Mouse (Mus musculus): Measurements from ENCODE around the gene Fer1l4. TPM values are rescaled to one million over a fixed set of nuclear protein-coding genes. Genes with fewer than 3 reads are reported as not detected.

The Fer1l4 gene
- polyA plus RNA-seq, 1 experiment from 2014 or later = not detected

GRCm38 (mm10) chr2:156071236-156071635, 18.5 kb upstream of the Fer1l4 start:
- WGBS = 95% methylated on average over 10 of the region's 10 CpGs
- Histone ChIP-seq H3K27me3 (replicated peaks) (no peaks in the 10 kb centered on the region), H3K27ac (replicated peaks) (no peak overlapping the region), H3K36me3 (peaks cover 83% of the 10 kb centered on the region), H3K4me2 (no peak overlapping the region), H3K9ac (no peak overlapping the region), H3K4me1 (peaks cover 4% of the 10 kb centered on the region), H3K4me3 (no peak overlapping the region), H3K9me3 (no peaks in the 10 kb centered on the region)
- no peak for ATAC-seq (ENCODE audit: extremely low read depth, insufficient number of reproducible peaks, low FRiP score, low TSS enrichment)

DNA sequence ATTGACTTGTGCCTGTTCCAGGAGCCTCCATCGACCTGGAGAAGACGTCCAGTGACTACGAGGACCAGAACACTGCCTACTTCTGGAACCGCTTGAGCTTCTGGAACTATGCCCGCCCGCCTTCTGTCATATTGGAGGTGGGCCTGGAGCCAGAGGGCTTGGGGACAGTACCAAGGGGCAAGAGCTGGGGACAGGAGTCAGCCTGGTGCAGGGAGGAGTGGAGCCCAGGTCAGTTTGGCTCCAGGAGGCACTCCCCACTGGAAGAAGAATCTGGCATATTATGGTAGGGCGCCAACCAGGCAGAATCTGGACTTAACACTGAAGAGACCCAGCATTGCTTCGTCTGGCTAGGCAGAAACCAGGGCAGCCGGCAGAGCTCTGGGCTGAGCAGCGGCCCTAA, 15.2 kb upstream of the Fer1l4 start:
- H3K9me3 ChIP-seq = no peaks in the 10 kb centered on the region
- H3K36me3 ChIP-seq = peaks cover 50% of the 10 kb centered on the region
- no peak overlapping the region for H3K9ac ChIP-seq
- H3K27ac ChIP-seq (replicated peaks) = no peak overlapping the region
- H3K27me3 ChIP-seq (replicated peaks) = no peaks in the 10 kb centered on the region
- H3K4me2 ChIP-seq = no peak overlapping the region
- H3K4me3 ChIP-seq = no peak overlapping the region
- WGBS = 86% methylated on average over 10 of the region's 10 CpGs
- peaks cover 13% of the 10 kb centered on the region for H3K4me1 ChIP-seq
- ATAC-seq (ENCODE audit: extremely low read depth, insufficient number of reproducible peaks, low FRiP score, low TSS enrichment) = no peak

GRCm38 (mm10) chr2:156066126-156066525, 13.4 kb upstream of the Fer1l4 start:
- Histone ChIP-seq H3K4me2 (peak overlapping the region; percentile 95), H3K9ac (peak overlapping the region; percentile 86), H3K4me1 (peaks cover 13% of the 10 kb centered on the region), H3K27me3 (replicated peaks) (no peaks in the 10 kb centered on the region), H3K9me3 (no peaks in the 10 kb centered on the region), H3K36me3 (peaks cover 33% of the 10 kb centered on the region), H3K27ac (replicated peaks) (no peak overlapping the region), H3K4me3 (peak overlapping the region; percentile 74)
- whole genome bisulfite sequencing = 33% methylated on average over 10 of the region's 10 CpGs
- ATAC-seq (ENCODE audit: extremely low read depth, insufficient number of reproducible peaks, low FRiP score, low TSS enrichment) = 0 out of 2 replicates have a peak, but pooled peaks have one; percentile 7

- Histone ChIP-seq H3K4me2 (peak within 1 kb of the TSS; percentile 95), H3K27ac (replicated peaks) (peak within 1 kb of the TSS; percentile 78), H3K9ac (peak within 1 kb of the TSS; percentile 86), H3K27me3 (replicated peaks) (no peaks in the 10 kb centered on the region), H3K4me3 (peak within 1 kb of the TSS; percentile 74), H3K9me3 (no peaks in the 10 kb centered on the region), H3K36me3 (peaks cover 25% of the 10 kb centered on the region), H3K4me1 (peaks cover 13% of the 10 kb centered on the region)
- peak; percentile 79 for ATAC-seq (ENCODE audit: extremely low read depth, insufficient number of reproducible peaks, low FRiP score, low TSS enrichment)
- WGBS = under 1% methylated on average over 78 of the region's 81 CpGs
Observed at GRCm38 (mm10) chr2:156065099-156066041, 12.6 kb upstream of the Fer1l4 start, which contains the start of gene Spag4. TSS of gene Spag4 (plus strand) at chr2:156065175.

GRCm38 (mm10) chr2:156047929-156048328, 4.8 kb downstream of the Fer1l4 start:
- 5% methylated on average over 19 of the region's 19 CpGs for WGBS
- Histone ChIP-seq H3K36me3 (no peaks in the 10 kb centered on the region), H3K27me3 (replicated peaks) (peaks cover 65% of the 10 kb centered on the region), H3K9me3 (no peaks in the 10 kb centered on the region), H3K9ac (no peak overlapping the region), H3K4me3 (peak overlapping the region; percentile 8; the same call in 1 of the 2 replicates), H3K27ac (replicated peaks) (no peak overlapping the region), H3K4me2 (peak overlapping the region; percentile 48), H3K4me1 (no peaks in the 10 kb centered on the region; the same call in 1 of the 2 replicates)
- ATAC-seq (ENCODE audit: extremely low read depth, insufficient number of reproducible peaks, low FRiP score, low TSS enrichment) = no peak

DNA sequence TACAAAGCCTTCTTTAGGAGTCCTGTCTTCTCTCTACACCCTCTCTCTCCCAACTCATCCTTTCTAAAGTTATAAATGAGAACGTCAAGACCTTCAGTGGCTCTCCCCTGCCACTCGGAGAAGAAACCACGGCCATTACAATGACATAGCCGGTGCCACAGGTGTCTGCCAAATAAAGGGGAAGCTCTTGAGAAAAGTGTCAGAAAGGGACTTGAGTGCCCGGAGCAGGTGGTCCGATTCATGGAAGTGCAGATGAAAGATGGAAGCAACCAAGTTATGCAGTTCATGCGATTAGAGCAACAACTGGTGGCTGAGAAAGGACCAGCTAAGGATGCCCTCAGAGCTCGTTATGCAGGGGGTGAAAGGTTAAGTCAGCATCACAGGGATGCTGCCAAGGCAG, 9.8 kb downstream of the Fer1l4 start:
- Histone ChIP-seq H3K27me3 (replicated peaks) (peaks cover 28% of the 10 kb centered on the region), H3K9ac (no peak overlapping the region), H3K27ac (replicated peaks) (no peak overlapping the region), H3K4me2 (no peak overlapping the region), H3K4me3 (no peak overlapping the region), H3K4me1 (no peaks in the 10 kb centered on the region; the same call in 1 of the 2 replicates), H3K9me3 (no peaks in the 10 kb centered on the region), H3K36me3 (no peaks in the 10 kb centered on the region)
- ATAC-seq (ENCODE audit: extremely low read depth, insufficient number of reproducible peaks, low FRiP score, low TSS enrichment) = no peak
- 80% methylated on average over 8 of the region's 8 CpGs for WGBS

- Histone ChIP-seq H3K9ac (no peak overlapping the region), H3K27ac (replicated peaks) (no peak overlapping the region), H3K9me3 (no peaks in the 10 kb centered on the region), H3K27me3 (replicated peaks) (0 out of 2 replicates have a peak, but pooled peaks cover 9% of the 10 kb centered on the region), H3K4me1 (no peaks in the 10 kb centered on the region), H3K4me3 (no peak overlapping the region), H3K36me3 (no peaks in the 10 kb centered on the region), H3K4me2 (no peak overlapping the region)
- ATAC-seq (ENCODE audit: extremely low read depth, insufficient number of reproducible peaks, low FRiP score, low TSS enrichment) = no peak
- WGBS = 88% methylated on average over 3 of the region's 3 CpGs
Observed at GRCm38 (mm10) chr2:156039390-156039789, 13.4 kb downstream of the Fer1l4 start.

DNA sequence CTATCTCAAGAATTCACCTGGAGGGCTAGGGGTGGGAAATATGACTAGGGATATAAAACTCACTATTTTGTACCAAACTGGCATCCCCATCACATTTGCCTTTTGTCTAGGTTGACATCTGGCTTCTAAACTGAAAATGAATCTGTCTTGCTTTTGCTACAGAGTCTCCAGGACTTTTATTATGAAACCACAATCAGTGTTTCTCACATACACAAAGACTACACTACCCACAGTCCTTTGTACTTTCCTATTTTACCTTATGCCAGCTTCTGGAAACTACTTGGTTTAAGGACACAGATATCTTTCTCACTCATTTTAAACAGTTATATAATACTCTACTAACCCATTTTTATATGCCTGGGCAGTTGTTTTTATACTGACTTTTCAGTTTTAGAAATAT, 27.3 kb downstream of the Fer1l4 start:
- no peaks in the 10 kb centered on the region for H3K4me1 ChIP-seq
- no peak overlapping the region for H3K4me2 ChIP-seq
- no peaks in the 10 kb centered on the region for H3K9me3 ChIP-seq
- no peak overlapping the region for H3K27ac ChIP-seq (replicated peaks)
- no peak for ATAC-seq (ENCODE audit: extremely low read depth, insufficient number of reproducible peaks, low FRiP score, low TSS enrichment)
- no peak overlapping the region for H3K4me3 ChIP-seq
- no peaks in the 10 kb centered on the region for H3K27me3 ChIP-seq (replicated peaks)
- no peak overlapping the region for H3K9ac ChIP-seq
- H3K36me3 ChIP-seq = no peaks in the 10 kb centered on the region

DNA sequence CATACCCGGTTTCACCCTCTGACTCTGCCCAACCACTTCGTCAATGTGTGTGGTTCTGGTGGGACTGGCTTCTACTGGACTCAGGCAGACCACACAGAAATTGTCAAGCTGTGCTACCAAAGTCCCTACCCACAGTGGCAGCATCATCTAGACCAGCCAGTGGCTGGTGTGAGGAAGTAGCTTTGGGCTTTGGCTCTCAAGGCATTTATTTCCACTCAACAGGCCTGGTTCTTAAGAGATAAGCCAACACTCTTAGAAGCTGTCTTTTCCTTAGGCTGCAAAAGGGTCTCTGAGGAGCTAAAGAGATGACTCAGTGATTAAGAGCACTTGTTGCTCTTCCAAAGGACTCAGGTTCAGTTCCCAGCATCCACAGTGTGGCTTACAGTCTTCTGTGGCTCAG, 31.0 kb downstream of the Fer1l4 start:
- Histone ChIP-seq H3K27ac (replicated peaks) (no peak overlapping the region), H3K4me2 (no peak overlapping the region), H3K9ac (no peak overlapping the region), H3K27me3 (replicated peaks) (no peaks in the 10 kb centered on the region), H3K4me1 (no peaks in the 10 kb centered on the region), H3K9me3 (no peaks in the 10 kb centered on the region), H3K36me3 (peaks cover 32% of the 10 kb centered on the region), H3K4me3 (no peak overlapping the region)
- 81% methylated on average over 2 of the region's 2 CpGs for WGBS
- no peak for ATAC-seq (ENCODE audit: extremely low read depth, insufficient number of reproducible peaks, low FRiP score, low TSS enrichment)

- peaks cover 37% of the 10 kb centered on the region for H3K36me3 ChIP-seq
- no peak overlapping the region for H3K9ac ChIP-seq
- no peaks in the 10 kb centered on the region for H3K9me3 ChIP-seq
- H3K4me2 ChIP-seq = no peak overlapping the region
- H3K27me3 ChIP-seq (replicated peaks) = no peaks in the 10 kb centered on the region
- 60% methylated on average over 8 of the region's 8 CpGs for WGBS
- H3K4me1 ChIP-seq = no peaks in the 10 kb centered on the region
- H3K4me3 ChIP-seq = no peak overlapping the region
- no peak overlapping the region for H3K27ac ChIP-seq (replicated peaks)
- ATAC-seq (ENCODE audit: extremely low read depth, insufficient number of reproducible peaks, low FRiP score, low TSS enrichment) = no peak
Observed at GRCm38 (mm10) chr2:156021219-156021618, 31.5 kb downstream of the Fer1l4 start.

GRCm38 (mm10) chr2:156018106-156018505, 34.6 kb downstream of the Fer1l4 start:
- Histone ChIP-seq H3K4me2 (no peak overlapping the region), H3K4me1 (no peaks in the 10 kb centered on the region), H3K9ac (no peak overlapping the region), H3K27me3 (replicated peaks) (no peaks in the 10 kb centered on the region), H3K4me3 (no peak overlapping the region), H3K36me3 (peaks cover 68% of the 10 kb centered on the region), H3K9me3 (no peaks in the 10 kb centered on the region), H3K27ac (replicated peaks) (no peak overlapping the region)
- ATAC-seq (ENCODE audit: extremely low read depth, insufficient number of reproducible peaks, low FRiP score, low TSS enrichment) = no peak
- 88% methylated on average over 3 of the region's 3 CpGs for WGBS
